Mouse (Mus musculus) B cell, adult 2 months (primary cell): ENCODE data around the gene Gapdhs.
A peak's percentile ranks its signal among the peaks of the same experiment; 100 is the strongest.
"Not testable (repeated sequence)": the region's sequence is repeated elsewhere in the genome, so short reads cannot be mapped to it uniquely, and the experiment has no call there.

Experiments used
- DNase-seq, 2 experiments: peaks; one replicate each; pipeline ENCODE4 v3.0.0; 2022

Gapdhs gene

DNA sequence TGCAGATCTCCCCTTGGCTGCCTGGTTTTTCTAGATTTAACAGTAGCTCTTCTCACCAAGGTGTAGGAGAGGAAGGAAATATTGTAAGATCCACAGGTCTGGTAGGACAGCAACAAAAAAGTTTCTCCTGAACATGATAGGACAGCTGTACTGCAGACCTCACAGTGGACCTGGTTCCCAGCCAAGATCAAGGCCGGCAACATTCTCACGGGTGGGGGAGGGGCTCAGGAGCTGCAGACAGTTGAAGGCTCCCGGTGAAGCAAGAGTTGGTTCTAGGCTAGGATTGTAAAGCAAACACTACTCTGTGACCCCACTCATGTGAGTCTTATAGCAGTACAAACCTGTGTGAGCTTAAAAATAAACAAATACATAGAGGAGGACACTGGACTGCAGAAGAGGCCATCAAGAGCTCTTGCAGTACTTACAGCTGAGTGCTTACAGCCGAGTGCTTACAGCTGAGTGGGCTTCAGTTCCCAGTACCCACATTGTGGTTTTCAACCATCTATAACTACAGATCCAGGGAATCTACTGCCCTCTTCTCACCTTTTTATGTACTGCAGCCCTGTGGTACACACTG, 629 bp upstream of the Gapdhs start:
- no peak for DNase-seq

DNA sequence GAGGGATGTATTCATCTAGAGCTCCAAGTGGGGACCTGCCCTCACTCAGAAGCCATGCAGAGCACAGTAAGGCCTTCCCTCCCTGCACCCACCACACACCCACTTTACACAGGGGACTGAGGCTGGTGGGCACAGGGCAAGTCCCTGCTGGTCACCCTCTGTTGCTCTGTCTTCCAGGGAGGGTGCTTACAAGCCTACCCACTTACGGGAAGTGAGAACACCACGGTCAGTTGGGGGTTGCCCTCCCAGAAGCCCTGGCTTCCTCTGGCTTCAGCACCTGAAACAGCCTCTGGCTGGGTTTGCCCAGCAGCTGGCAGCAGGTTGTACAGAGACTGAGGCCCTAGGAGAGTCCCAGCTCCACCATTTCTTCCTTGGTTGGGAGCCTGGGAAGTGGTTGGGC, 911 bp downstream of the Gapdhs start:
- DNase-seq, result peak; percentile 32 to 47

DNA sequence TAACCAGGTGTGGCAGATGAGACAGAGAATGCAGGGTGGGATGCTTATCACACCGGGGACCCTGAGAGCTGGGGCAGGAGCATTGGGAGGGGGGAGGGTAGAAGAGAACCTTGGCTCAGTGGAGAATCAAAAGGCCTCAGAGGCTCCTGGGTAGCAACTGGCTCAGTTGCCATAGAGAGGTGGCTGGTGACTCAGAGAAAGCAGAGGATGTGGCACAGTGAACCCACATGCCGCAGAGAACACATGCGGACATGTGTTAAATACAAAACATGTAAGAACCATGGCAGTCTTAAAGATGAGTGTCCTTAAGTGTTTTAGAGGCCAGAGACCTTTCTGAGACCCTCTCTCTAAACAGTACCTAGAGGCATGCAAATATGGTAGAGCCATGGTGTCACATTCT, 7.3 kb downstream of the Gapdhs start:
- no peak for DNase-seq

DNA sequence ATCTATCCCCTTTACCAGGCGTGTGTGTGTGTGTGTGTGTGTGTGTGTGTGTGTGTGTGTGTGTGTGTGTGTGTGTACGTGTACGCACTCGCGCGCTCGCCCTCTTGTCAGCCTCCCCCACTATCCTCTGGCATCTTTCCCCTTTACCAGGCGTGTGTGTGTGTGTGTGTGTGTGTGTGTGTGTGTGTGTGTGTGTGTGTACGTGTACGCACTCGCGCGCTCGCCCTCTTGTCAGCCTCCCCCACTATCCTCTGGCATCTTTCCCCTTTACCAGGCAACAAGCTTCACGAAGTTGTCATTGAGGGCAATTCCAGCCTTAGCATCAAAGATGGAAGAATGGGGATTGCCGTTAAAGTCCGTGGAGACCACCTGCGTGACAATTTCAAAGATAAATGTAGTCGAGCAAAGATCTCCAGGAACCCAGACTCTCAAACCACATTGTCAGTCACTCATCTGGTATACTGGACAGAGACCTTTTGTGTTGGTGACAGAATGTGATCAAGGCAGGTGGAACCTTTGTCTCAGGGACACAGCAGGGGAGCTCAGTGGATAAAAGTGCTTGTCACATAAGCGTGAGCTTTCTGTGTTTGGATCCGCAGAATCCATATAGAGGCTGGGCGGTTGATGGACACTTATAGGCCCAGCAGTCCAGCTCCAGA, 13.3 kb downstream of the Gapdhs start:
- DNase-seq, result not testable (repeated sequence)

DNA sequence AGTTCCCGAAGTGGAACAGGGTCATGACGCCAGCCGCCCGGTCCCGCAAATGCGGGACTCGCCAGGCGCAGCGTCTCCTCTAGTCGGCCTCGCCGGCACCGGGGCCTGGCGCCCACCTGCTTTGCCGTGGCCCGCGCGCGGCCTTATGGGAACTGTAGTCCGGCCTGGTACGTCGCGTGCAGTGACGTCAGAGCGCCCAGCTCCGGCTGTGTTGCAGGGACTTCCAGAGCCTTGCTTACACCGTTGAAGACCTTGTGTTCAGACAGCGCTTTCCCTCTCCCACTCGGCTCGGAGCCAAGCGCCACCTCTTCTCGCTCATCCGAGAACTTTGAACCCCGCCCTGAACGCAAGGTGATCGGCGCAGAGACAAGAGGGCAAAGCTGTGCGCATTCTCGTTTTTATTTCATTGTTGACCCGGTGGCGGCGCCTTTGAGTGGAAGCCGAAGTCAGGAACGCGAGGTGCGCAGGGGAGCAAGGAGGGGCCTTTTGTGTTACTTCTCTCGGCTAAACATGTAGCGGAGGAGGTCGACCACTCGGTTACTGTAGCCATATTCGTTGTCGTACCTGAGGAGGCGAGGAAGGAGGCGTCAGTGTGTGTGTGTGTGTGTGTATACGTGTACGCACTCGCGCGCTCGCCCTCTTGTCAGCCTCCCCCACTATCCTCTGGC, 14.0 kb downstream of the Gapdhs start, which contains the start of gene Tmem147:
TSS of gene Tmem147 (minus strand) at position 145 of the 668 bp plus-strand sequence.
- peak; percentile 95 to 96 for DNase-seq

DNA sequence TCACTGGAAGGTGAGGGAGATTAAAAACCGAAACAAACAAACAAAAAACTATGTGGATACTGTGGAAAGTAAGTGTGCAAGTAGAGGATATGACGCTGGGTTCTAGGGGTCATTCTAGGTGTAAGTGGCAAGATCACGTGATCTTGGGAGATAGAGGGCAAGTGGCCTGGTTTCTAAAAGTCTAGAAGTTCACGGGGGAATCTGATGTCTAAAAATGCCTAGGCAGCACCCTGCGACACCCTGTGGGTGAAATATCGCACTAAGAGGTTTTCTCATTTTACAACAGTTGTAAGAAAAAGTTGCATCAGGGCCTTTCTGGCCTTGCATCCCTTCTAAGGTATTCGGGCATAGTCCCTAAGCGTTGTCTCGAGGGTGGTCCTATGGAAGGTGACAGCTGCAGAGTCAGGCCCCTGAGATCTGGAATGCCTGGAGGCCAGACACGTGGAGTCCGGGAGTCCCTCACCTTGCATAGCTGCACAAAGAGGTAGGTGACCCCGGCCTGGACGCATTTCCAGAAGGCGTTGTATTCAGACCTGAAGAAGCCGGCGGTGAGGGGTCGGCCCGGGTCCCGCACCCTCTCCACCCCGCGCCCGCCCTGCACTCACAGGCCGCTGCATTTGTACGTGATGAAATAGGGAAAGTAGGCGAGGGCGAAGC, 14.6 kb downstream of the Gapdhs start:
- no peak for DNase-seq

DNA sequence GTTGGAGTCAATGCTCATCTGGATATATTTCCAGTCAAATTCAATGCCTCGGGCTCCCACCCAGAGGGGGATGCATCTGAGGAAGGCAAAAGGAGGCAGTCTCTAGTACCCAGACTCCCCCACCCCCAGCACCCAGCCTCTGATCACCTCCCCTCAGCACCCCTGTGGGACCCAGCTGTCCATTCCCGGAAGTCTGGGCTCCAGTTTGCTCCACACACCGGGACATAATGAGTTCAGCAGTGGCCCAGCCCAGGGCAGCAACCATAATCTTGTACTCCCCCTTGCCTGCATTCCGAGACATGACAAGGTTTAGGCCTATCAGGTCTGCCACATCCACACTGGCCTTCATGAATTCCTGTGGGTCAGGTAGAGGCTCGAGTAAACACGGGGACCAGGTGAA, 15.3 kb downstream of the Gapdhs start:
- no peak for DNase-seq

DNA sequence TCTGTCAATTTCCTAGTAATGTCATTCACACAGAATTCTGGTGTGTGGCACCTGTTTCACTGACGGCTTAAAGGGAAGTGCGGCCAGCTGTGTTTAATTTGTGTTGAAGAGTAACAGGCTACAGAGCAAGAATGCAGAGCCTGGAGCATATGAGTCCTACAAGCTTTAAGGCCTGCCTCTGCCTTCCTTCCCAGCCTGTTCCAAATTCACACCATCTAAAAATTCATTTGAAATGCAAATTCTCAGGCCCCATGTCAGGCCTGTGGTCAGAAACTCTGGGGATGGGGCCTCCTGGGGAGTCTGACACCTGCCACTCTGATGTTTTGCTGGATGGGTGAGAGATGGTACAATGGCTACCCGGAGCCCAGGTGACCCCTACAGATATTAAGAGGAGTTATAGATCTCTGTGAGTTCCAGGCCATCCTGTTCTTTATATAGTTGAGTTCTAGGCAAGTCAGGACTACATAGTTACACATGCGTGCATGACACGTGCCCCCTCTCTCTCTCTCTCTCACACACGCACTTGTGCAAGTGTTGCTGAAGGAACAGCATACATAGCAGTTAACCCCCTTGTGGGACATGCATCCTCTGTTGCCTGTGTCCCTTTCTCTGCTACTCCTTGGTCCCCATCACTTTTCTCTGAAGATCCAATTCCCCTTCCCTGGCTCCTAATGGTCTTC, 20.1 kb downstream of the Gapdhs start:
- no peak for DNase-seq

DNA sequence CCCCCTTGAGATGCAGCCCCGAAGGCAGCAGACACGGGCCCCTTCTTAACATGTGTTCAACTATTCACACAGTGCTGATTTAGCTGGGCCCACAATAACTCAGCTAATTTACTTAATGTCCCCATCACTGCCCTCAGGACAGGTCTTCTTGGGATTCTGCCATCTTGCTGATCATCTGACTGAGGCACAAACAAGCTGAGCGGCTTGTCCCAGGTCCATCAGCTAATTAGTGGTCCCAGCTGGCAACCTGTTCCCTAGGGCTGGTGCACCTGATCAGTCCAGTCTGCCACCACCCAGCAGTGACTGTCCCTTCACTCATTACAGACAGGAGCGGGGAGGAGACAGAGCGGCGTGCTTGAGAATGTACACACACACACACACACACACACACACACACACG, 22.2 kb downstream of the Gapdhs start:
- DNase-seq, result no peak

DNA sequence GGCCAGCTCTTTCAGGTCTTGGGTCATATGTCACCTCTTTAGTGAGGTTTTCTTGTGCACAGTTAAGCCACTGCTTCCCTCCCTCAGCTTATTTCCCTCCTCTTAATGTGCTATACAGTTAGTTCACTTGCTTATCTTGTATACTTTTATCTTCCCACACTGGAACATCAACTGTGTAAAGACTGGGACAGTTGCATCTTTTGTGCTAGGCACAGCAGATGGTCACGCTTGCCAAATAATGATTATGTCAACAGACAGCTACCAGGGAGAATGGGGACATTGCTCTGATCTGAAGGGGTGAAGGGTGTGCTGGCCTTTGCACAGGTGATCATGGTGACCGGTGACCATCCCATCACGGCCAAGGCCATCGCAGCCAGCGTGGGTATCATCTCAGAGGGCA, 23.8 kb downstream of the Gapdhs start:
- DNase-seq, result no peak

DNA sequence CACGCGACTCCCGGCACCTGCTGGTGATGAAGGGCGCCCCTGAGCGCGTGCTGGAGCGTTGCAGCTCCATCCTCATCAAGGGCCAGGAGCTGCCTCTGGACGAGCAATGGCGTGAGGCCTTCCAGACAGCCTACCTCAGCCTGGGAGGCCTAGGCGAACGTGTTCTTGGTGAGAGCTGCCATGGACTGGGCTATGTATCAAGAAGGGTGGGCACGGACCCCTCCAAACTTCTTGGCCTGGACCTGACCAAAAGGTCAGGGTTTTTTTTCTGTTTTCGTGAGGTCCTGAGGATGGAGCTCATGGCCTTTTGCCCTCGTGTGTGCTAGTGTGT, 25.8 kb downstream of the Gapdhs start:
- no peak for DNase-seq

DNA sequence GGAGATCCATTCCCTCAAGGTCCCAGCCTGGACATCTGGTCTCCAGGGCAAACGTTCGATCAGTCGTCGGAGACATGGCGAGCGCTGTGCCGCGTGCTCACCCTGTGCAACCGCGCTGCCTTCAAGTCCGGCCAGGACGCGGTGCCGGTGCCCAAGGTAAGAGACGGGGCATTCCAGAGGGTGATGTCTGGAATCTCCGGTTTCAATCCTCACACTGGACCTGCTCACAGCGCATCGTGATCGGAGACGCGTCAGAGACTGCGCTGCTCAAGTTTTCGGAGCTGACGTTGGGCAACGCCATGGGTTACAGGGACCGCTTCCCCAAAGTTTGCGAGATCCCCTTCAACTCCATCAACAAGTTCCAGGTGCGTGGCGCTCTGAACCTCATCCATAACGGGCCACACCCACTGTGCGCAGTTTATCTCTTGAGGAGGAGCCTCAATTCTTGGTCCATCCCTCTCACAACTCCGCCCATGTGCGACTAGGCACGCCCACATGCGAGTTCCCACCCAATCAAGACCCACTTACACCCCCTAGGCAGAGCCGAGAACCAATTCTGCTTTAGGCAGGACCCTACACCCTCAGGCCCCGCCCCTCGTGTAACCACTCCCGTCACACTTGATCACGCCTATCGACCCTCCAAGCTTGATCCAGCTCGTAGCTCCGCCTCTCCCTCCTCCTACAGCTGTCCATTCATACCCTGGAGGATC, 26.3 kb downstream of the Gapdhs start:
- peak; percentile 88 to 89 for DNase-seq

DNA sequence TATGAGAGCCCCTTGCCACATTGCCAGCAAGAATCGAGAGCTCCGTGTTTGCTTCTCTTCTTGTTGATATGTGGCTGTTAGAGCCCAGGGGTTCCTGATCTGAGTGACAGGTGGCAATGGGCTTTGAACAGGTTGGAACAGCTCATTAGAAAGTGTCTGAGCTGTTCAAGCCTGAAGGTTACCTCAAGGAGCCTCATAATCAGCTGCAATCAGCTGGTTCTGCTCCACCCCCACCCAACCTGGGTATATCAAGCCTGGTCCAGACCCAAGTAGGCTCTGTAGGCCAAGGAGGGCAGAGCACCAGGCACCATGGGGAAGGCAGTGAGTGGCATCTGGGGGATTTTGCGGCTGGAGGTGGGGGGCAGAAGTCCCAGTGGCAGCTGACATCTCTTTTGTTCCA, 31.5 kb downstream of the Gapdhs start, which contains the start of gene Atp4a:
TSS of gene Atp4a (plus strand) at position 268 of the 400 bp plus-strand sequence.
- no peak for DNase-seq

DNA sequence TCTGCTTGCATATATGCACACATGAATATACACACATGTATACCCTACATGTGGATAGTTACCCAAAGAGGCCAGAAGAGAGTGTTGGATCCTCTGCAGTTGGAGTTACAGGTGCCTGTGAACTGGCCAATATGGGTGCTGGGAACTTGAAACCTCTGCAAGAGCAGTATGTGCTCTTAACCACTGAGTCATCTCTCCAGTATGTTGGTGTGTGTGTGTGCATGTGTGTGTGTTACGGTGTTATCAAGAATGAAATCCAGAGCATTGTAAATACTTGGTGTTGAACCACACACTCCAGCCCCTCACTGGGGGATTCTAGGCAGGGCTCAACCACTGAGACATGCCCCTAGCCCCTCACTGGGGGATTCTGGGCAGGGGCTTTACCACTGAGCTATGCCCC, 36.0 kb downstream of the Gapdhs start:
- no peak for DNase-seq

DNA sequence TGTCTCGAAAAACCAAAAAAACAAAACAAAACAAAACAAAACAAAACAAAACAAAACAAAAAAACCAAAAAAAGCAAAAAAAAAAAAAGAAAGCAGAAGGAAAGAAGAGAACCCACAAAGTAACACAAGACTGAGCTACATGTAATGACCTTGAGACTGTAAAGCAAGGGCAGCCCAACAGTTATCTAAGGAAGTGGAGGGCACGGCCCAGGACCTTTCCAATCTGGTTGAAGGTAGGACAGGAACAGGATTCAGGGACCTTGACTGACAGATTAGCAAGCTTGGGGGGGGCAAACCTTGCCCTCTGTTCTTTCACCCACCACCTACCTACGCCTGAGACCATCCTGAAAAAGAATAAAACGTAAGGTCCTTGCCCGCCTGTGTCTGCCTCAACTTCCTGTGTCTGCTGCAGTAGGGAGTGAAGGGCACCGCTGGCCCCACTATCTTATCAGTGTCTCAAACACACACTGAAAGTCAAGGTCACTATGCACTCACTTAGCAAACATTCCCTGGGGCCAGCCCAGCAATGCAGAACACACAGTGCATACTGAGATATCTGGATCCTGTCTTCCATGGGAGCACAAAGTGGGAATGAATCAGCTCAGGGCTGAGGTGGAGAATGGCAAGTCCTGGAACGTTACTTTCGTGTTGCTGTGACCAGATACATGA, 37.1 kb downstream of the Gapdhs start:
- no peak for DNase-seq

DNA sequence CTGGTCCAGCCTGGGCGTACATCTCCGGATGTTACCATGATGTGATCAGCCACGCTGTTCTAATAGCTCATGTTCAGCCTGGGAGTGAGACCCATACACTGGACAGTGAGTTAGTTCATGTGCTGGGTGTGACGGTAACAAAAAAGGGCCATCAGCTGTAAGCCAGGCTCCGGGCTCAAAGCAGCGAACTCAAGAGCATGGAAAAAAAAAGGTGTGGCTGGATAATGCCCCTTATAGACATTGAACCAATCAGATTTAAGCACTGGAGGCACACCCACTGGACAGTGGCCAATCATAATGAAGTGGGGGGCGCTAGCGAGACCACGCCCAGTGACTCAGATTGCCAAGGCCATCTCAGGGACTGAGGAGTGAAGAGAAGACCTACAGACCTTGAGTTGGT, 44.9 kb downstream of the Gapdhs start, which contains the start of gene 2200002J24Rik:
TSS of gene 2200002J24Rik (plus strand) at position 338 of the 400 bp plus-strand sequence.
- peak in 1 of 2 experiments; percentile 5 for DNase-seq

DNA sequence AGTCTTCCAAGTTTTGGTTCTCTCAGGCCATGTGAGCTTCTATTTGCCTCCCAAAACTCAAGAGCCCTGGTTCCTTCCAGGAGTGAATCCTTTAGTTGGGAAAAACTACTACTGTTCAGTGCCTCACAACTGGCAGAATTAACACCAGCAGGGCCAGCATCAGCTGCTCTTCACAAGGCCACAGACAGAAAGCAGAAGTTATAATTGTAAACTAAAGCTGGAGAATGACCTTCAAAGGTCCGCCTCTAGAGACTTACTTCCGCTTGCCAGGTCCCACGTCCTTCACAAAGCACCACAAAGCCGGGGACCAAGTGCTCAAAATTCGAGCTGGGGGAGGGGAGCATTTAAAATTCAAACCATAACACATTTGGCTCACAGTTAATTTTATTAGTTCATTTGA, 45.4 kb downstream of the Gapdhs start:
- peak; percentile 53 to 56 for DNase-seq

DNA sequence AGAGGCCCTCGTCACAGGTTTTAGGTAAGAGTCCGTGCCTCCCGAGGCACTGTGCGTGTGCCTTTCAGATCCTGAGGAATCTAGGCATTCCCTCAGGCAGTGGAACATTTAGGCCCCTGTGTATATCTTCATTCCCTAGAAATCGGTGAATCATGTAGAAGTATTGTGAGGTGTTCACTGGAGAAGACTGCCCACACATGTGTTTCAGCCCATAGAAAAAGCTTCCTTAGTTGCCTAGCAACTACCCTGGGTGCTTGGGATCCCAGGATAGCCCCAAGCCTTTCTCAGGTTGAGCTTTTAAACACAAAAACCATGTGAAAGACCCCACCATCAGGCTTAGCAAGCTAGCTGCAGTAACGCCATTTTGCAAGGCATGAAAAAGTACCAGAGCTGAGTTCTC, 55.2 kb downstream of the Gapdhs start:
- no peak for DNase-seq

DNA sequence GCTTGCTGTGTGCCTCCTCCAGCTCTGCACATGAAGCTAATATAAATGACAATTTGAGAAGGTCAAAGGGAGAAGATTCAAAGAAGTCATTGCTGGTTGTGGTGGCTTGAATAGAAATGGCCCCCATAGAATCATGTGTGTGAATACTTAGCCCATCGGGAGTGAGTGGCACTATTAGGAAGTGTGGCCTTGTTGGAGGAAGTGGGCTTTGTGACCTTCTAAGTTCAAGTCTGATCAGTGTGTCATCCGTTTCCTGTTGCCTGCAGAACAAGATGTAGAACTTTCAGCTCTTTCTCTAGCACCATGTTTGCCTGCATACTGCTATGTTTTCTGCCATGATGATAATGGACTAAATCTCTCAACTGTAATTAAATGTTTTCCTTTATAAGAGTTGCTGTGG, 60.1 kb downstream of the Gapdhs start:
- DNase-seq, result no peak

DNA sequence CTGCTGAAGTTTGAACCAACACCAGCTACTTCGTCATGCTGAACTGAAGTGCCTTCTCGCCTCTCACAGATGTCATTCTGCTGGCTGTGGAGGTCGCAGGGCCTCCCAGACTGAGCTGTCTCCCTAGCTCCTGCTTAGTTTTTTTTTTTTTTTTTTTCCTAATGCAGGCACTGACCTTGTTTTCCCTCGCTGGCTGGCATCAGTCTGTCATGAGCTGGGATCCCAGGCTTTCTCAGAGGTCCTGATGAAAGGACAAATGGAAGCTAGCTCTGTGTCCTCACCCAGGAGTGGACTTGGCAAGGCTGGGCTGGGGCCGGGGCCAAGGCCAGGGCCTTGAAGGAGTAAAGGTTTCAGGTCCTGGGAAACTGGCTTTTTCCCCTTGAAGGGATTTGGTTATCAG, 61.6 kb downstream of the Gapdhs start:
- DNase-seq, result no peak
